Mouse (Mus musculus) hindbrain, embryonic 10.5 days (tissue): ENCODE data around the gene Foxl1. TPM values are rescaled to one million over a fixed set of nuclear protein-coding genes. Genes with fewer than 3 reads are reported as not detected.
A peak's percentile ranks its signal among the peaks of the same experiment; 100 is the strongest.

Experiments used
- DNase-seq: peaks from one replicate; pipeline ENCODE4 v3.0.0-alpha.2; 2017; ENCODE audit warnings: low spot score
- H3K27ac ChIP-seq: fragments of 300-500 bp; sonication (generic); 2 replicates; pipeline ENCODE4 v1.5.1; 2016; ENCODE audit warnings: mild to moderate bottlenecking, moderate library complexity
- H3K27me3 ChIP-seq: fragments of 300-500 bp; sonication (generic); 2 replicates; pipeline ENCODE4 v1.6.1; 2016; ENCODE audit warnings: mild to moderate bottlenecking; ENCODE audit not compliant: poor library complexity, insufficient read depth, severe bottlenecking
- H3K36me3 ChIP-seq: fragments of 300-500 bp; sonication (generic); 2 replicates; pipeline ENCODE4 v1.6.1; 2016; ENCODE audit warnings: mild to moderate bottlenecking, moderate library complexity
- H3K4me1 ChIP-seq: fragments of 300-500 bp; sonication (generic); replicated peaks from 2 replicates; pipeline ENCODE4 v1.6.1; 2016; ENCODE audit warnings: mild to moderate bottlenecking
- H3K4me3 ChIP-seq: fragments of 300-500 bp; sonication (generic); 2 replicates; pipeline ENCODE4 v1.5.1; 2016; ENCODE audit warnings: mild to moderate bottlenecking, moderate library complexity
- H3K9me3 ChIP-seq: fragments of 300-500 bp; sonication (generic); 2 replicates; pipeline ENCODE4 v1.6.1; 2016; ENCODE audit warnings: mild to moderate bottlenecking, moderate library complexity
- whole genome bisulfite sequencing: fragments of 180-500 bp; shearing (Covaris S2); methylation state at CpG from one replicate; pipeline ENCODE4 v1.1.7; 2016; 5-methylcytosine and 5-hydroxymethylcytosine counted together
- polyA plus RNA-seq: library from polyadenylated mRNA; unstranded; fragments of >200 nt; fragmentation: Nextera tagmentation; extraction: Ambion mirVana; gene quantifications from 2 replicates; pipeline ENCODE4 v1.2.1, GENCODE M21; 2016

Foxl1 gene
- polyA plus RNA-seq, 1 experiment from 2014 or later, result 3.5 TPM

GRCm38 (mm10) chr8:121121704-121122103 is 6.0 kb upstream of the Foxl1 start:
- 5% methylated on average over 8 of the region's 8 CpGs for WGBS
- peak; percentile 9 for DNase-seq
- Histone ChIP-seq H3K27ac (no peak overlapping the region), H3K9me3 (no peaks in the 10 kb centered on the region), H3K36me3 (no peaks in the 10 kb centered on the region), H3K4me1 (peaks cover 35% of the 10 kb centered on the region), H3K4me3 (no peak overlapping the region), H3K27me3 (peaks cover 100% of the 10 kb centered on the region)

- H3K4me1 ChIP-seq, result peaks cover 28% of the 10 kb centered on the region
- H3K36me3 ChIP-seq, result no peaks in the 10 kb centered on the region
- DNase-seq, result no peak
- no peak overlapping the region for H3K4me3 ChIP-seq
- 5% methylated on average over 7 of the region's 7 CpGs for WGBS
- H3K27ac ChIP-seq, result no peak overlapping the region
- no peaks in the 10 kb centered on the region for H3K9me3 ChIP-seq
- peaks cover 100% of the 10 kb centered on the region for H3K27me3 ChIP-seq
Observed at GRCm38 (mm10) chr8:121122368-121122767, 5.4 kb upstream of the Foxl1 start.

- H3K27ac ChIP-seq, result no peak overlapping the region
- WGBS, result 45% methylated on average over 2 of the region's 2 CpGs
- DNase-seq, result no peak
- H3K9me3 ChIP-seq, result no peaks in the 10 kb centered on the region
- H3K27me3 ChIP-seq, result peaks cover 100% of the 10 kb centered on the region
- H3K4me1 ChIP-seq, result peaks cover 27% of the 10 kb centered on the region
- no peaks in the 10 kb centered on the region for H3K36me3 ChIP-seq
- no peak overlapping the region for H3K4me3 ChIP-seq
Observed at GRCm38 (mm10) chr8:121123113-121123512, 4.6 kb upstream of the Foxl1 start.

- H3K27ac ChIP-seq, result peak overlapping the region; percentile 59; the same call in 1 of the 2 replicates
- H3K27me3 ChIP-seq, result peaks cover 100% of the 10 kb centered on the region
- H3K4me1 ChIP-seq, result peaks cover 40% of the 10 kb centered on the region
- H3K4me3 ChIP-seq, result peak overlapping the region; percentile 51
- no peaks in the 10 kb centered on the region for H3K36me3 ChIP-seq
- peak; percentile 30 for DNase-seq
- WGBS, result 3% methylated on average over 17 of the region's 17 CpGs
- H3K9me3 ChIP-seq, result no peaks in the 10 kb centered on the region
Observed at GRCm38 (mm10) chr8:121124547-121125239, 3.0 kb upstream of the Foxl1 start.

DNA sequence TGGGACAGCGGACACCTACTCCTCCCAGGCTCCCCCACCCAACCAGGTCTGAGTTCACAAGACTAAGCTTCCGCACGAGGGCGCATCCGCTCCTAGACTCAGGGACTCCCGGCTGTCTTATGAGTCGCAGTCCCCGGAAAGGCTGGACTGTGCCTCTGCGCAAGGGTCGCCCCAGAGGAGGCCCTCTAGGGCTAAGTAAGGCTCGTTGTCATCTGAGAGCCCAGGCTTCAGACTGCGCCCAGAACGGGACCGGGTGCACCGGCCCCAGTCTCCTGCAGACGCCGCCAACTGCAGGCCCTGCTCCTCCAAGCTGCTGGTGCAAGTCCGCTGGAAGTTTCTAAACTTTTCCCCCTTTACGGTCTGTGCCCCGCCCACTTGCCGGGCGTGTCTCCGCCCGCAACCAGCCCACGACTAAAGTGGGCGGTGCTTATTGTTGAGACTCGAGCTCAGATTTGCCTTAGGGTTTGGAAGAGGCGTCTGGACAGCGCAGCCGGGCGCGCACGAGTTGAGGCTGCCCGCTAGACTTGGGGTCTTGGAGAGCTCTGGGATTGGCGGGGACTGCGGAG is 2.3 kb upstream of the Foxl1 start:
- Histone ChIP-seq H3K4me1 (peaks cover 40% of the 10 kb centered on the region), H3K4me3 (peak overlapping the region; percentile 51), H3K27me3 (peaks cover 100% of the 10 kb centered on the region), H3K27ac (peak overlapping the region; percentile 59; the same call in 1 of the 2 replicates), H3K36me3 (no peaks in the 10 kb centered on the region), H3K9me3 (no peaks in the 10 kb centered on the region)
- under 1% methylated on average over 36 of the region's 36 CpGs for WGBS
- DNase-seq, result peak; percentile 86

GRCm38 (mm10) chr8:121126191-121126590 is 1.5 kb upstream of the Foxl1 start:
- Histone ChIP-seq H3K36me3 (no peaks in the 10 kb centered on the region), H3K27ac (no peak overlapping the region), H3K4me1 (peaks cover 40% of the 10 kb centered on the region), H3K9me3 (no peaks in the 10 kb centered on the region), H3K4me3 (peak overlapping the region; percentile 51; the same call in 1 of the 2 replicates), H3K27me3 (peaks cover 100% of the 10 kb centered on the region)
- 5% methylated on average over 6 of the region's 6 CpGs for WGBS
- DNase-seq, result no peak

DNA sequence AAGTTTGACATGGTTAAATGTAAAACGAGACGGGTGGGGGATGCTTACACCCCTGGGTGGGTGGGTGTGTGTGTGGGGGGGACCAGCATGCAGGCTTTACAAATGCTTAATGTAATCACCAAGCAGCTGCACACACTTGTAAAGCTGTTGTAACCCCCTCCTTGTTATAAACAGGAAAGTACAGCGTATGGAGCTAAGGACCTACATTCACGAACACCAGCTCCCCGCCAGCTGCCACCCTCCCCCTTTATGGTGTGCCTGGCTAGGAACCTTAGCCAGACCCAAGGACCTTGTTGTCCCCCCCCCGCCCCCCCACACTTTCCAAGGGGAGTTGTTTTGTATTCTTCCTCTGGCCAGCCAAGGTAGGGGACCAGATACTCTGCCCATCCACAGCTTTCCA is 1.0 kb upstream of the Foxl1 start:
- peaks cover 40% of the 10 kb centered on the region for H3K4me1 ChIP-seq
- H3K36me3 ChIP-seq, result no peaks in the 10 kb centered on the region
- DNase-seq, result peak; percentile 15
- H3K27ac ChIP-seq, result no peak overlapping the region
- H3K27me3 ChIP-seq, result peaks cover 99% of the 10 kb centered on the region
- no peak overlapping the region for H3K4me3 ChIP-seq
- no peaks in the 10 kb centered on the region for H3K9me3 ChIP-seq
- 5% methylated on average over 6 of the region's 6 CpGs for WGBS

- Histone ChIP-seq H3K4me3 (no peak overlapping the region), H3K27ac (no peak overlapping the region), H3K9me3 (no peaks in the 10 kb centered on the region), H3K4me1 (peaks cover 40% of the 10 kb centered on the region), H3K36me3 (no peaks in the 10 kb centered on the region), H3K27me3 (peaks cover 99% of the 10 kb centered on the region)
- 3% methylated on average over 11 of the region's 11 CpGs for WGBS
- peak; percentile 23 for DNase-seq
Observed at GRCm38 (mm10) chr8:121127291-121127701, 444 bp upstream of the Foxl1 start.

DNA sequence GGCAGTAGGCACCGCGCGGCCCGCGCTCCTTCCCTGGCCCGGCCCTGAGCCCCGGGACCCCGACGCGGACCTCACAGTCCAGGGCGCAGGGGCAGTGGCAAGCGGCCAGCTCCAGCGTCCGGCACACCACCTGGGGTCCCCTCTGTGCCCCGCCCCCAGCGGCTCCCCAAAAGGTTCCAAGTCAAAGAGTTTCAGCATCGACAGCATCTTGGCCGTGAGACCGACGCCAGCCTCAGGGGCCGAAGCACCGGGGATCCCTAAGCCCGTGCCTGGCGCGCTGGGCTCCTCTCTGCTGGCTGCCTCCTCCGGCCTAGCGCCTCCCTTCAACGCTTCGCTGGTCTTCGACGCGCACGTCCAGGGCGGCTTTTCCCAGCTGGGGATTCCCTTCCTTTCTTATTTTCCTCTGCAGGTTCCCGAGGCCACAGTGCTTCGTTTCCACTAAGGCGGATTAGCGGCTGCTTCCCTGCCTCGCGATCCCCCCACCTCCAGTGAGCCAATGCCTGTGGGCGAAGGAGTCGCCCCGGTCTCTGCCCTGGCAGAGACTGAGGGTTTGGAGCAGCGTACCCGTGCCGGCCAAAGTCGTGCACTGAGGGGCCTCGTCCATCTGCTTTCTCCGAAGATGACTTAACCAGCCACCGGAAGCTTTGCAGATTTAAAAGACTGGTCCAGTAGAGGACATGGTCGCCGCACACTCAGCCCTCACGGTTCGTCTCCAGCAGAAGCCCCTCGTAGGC is 958 bp downstream of the Foxl1 start:
- H3K27me3 ChIP-seq, result peaks cover 98% of the 10 kb centered on the region
- H3K4me3 ChIP-seq, result peak overlapping the region; percentile 37
- 2% methylated on average over 55 of the region's 55 CpGs for WGBS
- DNase-seq, result peak; percentile 53
- H3K9me3 ChIP-seq, result no peaks in the 10 kb centered on the region
- H3K36me3 ChIP-seq, result no peaks in the 10 kb centered on the region
- peak overlapping the region; percentile 17; the same call in 1 of the 2 replicates for H3K27ac ChIP-seq
- peaks cover 35% of the 10 kb centered on the region for H3K4me1 ChIP-seq

DNA sequence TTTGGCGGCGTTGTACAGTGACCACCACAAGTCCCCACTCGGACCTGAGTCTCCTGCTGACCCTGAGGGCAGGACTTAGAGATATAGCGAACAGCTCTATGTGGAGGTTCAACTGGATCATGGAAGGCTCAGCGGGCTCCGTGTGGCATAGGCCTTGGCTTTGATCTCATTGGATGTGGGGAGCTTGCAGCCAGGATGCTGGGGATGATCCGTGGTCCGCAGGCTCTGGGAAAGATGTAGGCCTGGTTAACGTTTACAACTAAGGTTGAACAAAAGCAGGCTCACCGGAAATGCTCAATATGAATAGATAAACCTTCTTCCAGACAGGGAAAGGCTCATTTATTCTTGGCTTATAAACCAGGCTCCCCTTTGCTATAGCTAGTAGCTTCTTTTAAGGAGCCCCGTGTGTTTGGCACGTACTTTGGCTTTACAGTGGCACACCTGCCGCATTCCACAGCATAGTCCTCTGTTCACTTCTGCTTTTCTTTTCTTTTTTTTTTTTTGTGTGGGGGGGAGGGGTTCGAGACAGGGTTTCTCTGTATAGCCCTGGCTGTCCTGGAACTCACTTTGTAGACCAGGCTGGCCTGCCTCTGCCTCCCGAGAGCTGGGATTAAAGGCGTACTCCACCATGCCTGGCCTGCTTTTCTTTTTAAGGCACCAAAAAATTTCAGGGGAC is 1.7 kb downstream of the Foxl1 start:
- peaks cover 35% of the 10 kb centered on the region for H3K4me1 ChIP-seq
- DNase-seq, result no peak
- H3K4me3 ChIP-seq, result peak overlapping the region; percentile 37; the same call in 1 of the 2 replicates
- H3K27ac ChIP-seq, result no peak overlapping the region
- WGBS, result 21% methylated on average over 16 of the region's 16 CpGs
- no peaks in the 10 kb centered on the region for H3K36me3 ChIP-seq
- H3K27me3 ChIP-seq, result peaks cover 98% of the 10 kb centered on the region
- no peaks in the 10 kb centered on the region for H3K9me3 ChIP-seq

- Histone ChIP-seq H3K4me3 (no peak overlapping the region), H3K27ac (no peak overlapping the region), H3K36me3 (no peaks in the 10 kb centered on the region), H3K4me1 (peaks cover 24% of the 10 kb centered on the region), H3K27me3 (peaks cover 91% of the 10 kb centered on the region), H3K9me3 (no peaks in the 10 kb centered on the region)
- peak; percentile 44 for DNase-seq
- WGBS, result 35% methylated on average over 5 of the region's 5 CpGs
Observed at GRCm38 (mm10) chr8:121130522-121130921, 2.8 kb downstream of the Foxl1 start.

DNA sequence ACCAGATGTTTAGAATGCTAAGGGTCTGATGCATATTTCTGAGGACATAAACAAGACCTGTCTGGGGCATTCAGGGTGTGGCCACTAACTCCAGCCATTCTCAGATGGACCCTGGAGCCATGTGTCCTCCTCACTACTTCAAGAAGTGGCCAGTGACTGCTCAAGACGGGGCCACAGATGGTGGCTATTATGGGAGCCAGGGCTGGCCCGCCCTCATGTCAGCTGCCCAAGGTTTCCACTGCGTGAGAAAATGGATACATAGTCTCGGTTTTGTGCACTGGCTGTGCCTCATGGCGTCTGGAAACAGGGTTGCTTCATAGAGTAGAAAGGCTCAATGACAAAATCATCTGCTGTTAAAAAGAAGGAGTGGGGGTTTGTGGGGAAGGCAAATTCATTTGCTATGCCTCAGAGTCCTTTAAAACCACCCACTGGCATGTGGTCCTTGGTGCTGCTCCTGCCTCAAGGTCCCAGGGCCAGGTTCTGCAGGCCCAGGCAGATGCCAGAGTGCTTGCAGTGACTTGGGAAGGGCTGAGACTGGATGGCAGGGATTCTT is 5.3 kb downstream of the Foxl1 start:
- Histone ChIP-seq H3K27me3 (peaks cover 65% of the 10 kb centered on the region), H3K36me3 (no peaks in the 10 kb centered on the region), H3K4me1 (peaks cover 13% of the 10 kb centered on the region), H3K4me3 (no peak overlapping the region), H3K27ac (no peak overlapping the region), H3K9me3 (peaks cover 9% of the 10 kb centered on the region)
- 68% methylated on average over 5 of the region's 5 CpGs for WGBS
- no peak for DNase-seq
